10 mouse cellular contexts compared by ENCODE assay signal in the genomic region with DNA sequence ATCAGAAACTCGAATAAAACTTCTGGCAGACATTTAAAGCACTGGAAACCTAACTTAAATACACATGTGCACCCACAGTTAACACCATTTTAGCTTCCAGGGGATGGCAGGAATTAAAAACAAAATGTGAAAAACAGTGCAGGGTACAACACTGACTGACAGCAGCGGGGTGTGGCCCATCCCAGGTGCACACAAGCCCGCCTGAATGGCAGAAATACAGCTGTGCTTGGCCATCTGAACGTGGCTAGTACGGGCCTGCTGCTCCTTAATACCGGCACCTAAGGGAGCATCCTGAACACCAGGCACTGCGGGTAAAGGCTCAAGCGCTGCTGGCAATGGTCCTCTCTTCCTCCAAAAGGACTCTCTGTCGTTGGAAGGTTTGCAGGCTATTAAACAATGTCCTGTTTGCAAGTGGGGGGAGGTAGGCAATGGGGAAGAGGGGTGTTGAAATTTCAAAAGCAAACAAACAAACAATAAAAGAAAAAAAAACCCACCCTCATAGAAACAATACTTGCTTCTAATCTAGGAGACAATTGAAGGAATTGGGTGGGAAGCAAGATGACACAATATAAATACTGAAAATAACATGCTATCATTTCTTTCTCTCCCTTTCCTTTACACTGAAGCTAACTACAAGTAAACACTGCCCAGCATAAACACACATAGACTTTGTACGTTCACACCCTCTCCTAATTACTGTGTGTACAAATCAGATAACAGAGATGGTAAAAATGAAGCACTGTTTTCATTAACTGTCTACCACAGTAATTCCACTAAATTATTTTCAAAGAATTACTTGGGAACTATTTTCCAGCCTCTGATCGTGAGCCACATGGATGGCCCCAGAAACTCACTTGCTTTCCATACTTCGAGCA.
A peak's percentile ranks its signal among the peaks of the same experiment; 100 is the strongest.
DNase-seq lines count a peak whose midpoint lies in the region; ATAC-seq lines count a peak whose summit lies in the region.
"Had no signal": no experiment of that assay in that cellular context is flagged by ENCODE, and none has a peak within 500 bp of the region (broad histone marks: within the 10 kb centered on the region; RNA-seq: fewer than 3 reads in every experiment).

No protein-coding gene starts in this region.

- H3K9me3 ChIP-seq in heart, embryonic 16.5 days (replicated peaks; ENCODE audit: control insufficient read depth, low read length), result no peaks in the 10 kb centered on the region
- no peaks in the 10 kb centered on the region for H3K9me3 ChIP-seq in liver, embryonic 16.5 days (replicated peaks; ENCODE audit: control insufficient read depth, low read length)
- no peaks in the 10 kb centered on the region for H3K9me3 ChIP-seq in liver, embryonic 11.5 days (ENCODE audit: control insufficient read depth, low read length)
- H3K9me3 ChIP-seq in intestine, embryonic 16.5 days (ENCODE audit: control insufficient read depth, low read length), result no peaks in the 10 kb centered on the region
- no peaks in the 10 kb centered on the region for H3K9me3 ChIP-seq in neural tube, embryonic 15.5 days (replicated peaks)

- DNase-seq in heart, adult 9 months (ENCODE audit: low spot score in 2 of 2), result no peak
- DNase-seq in liver, embryonic 11.5 days (ENCODE audit: low spot score), result no peak
- no peak for DNase-seq in ovary, adult 18-20 months (ENCODE audit: low spot score)
- DNase-seq: cerebellum, postnatal 25 days; right cerebral cortex, postnatal 4 days; thymus, adult 18-20 months had no signal

- no peak overlapping the region for H3K4me2 ChIP-seq in heart, embryonic 16.5 days (ENCODE audit: low read depth, low read length)
- peak overlapping the region; percentile 20; the same call in 1 of the 2 replicates for H3K4me2 ChIP-seq in liver, embryonic 16.5 days (ENCODE audit: low read depth, low read length)
- no peak overlapping the region for H3K4me2 ChIP-seq in liver, embryonic 11.5 days
- H3K4me2 ChIP-seq in intestine, embryonic 16.5 days (ENCODE audit: low read depth, low read length), result peak overlapping the region; percentile 23; the same call in 1 of the 2 replicates
- H3K4me2 ChIP-seq in neural tube, embryonic 15.5 days, result no peak overlapping the region

- ATAC-seq in heart, embryonic 16.5 days (replicated peaks; ENCODE audit: extremely low read depth, insufficient read depth, low FRiP score), result no peak
- ATAC-seq in liver, embryonic 16.5 days (ENCODE audit: low read depth), result no peak; the same call in 1 of the 2 replicates
- no peak for ATAC-seq in liver, embryonic 11.5 days (replicated peaks; ENCODE audit: low FRiP score)
- ATAC-seq in intestine, embryonic 16.5 days, result peak; percentile 63; the same call in 1 of the 2 replicates
- no peak for ATAC-seq in neural tube, embryonic 15.5 days (ENCODE audit: low FRiP score)

- no peak overlapping the region for H3K4me3 ChIP-seq in heart, embryonic 16.5 days (ENCODE audit: low read length)
- H3K4me3 ChIP-seq in liver, embryonic 16.5 days (ENCODE audit: low read depth, low read length), result no peak overlapping the region
- no peak overlapping the region for H3K4me3 ChIP-seq in liver, embryonic 11.5 days (ENCODE audit: low read depth, low read length)
- H3K4me3 ChIP-seq in intestine, embryonic 16.5 days (ENCODE audit: low read length), result no peak overlapping the region
- H3K4me3 ChIP-seq in neural tube, embryonic 15.5 days (replicated peaks), result no peak overlapping the region

- 0 out of 2 replicates have a peak overlapping the region, but pooled peaks have one; percentile 7 for H3K9ac ChIP-seq in heart, embryonic 16.5 days (ENCODE audit: low read length)
- H3K9ac ChIP-seq in liver, embryonic 16.5 days (ENCODE audit: low read depth, low read length), result no peak overlapping the region
- H3K9ac ChIP-seq in liver, embryonic 11.5 days (ENCODE audit: low read depth, low read length), result no peak overlapping the region
- H3K9ac ChIP-seq in intestine, embryonic 16.5 days (ENCODE audit: low read depth, low read length), result no peak overlapping the region
- no peak overlapping the region for H3K9ac ChIP-seq in neural tube, embryonic 15.5 days (replicated peaks)

- 60% methylated on average over 12 of the region's 12 CpGs for WGBS in heart, embryonic 16.5 days
- WGBS in liver, embryonic 16.5 days (ENCODE audit: insufficient replicate concordance), result 51% methylated on average over 12 of the region's 12 CpGs
- WGBS in liver, embryonic 11.5 days, result 59% methylated on average over 12 of the region's 12 CpGs
- WGBS in intestine, embryonic 16.5 days, result 42% methylated on average over 12 of the region's 12 CpGs
- 44% methylated on average over 12 of the region's 12 CpGs for WGBS in neural tube, embryonic 15.5 days

- peaks cover 37% of the 10 kb centered on the region for H3K4me1 ChIP-seq in heart, embryonic 16.5 days (ENCODE audit: control insufficient read depth, insufficient read depth, low read length)
- peaks cover 3% of the 10 kb centered on the region for H3K4me1 ChIP-seq in liver, embryonic 16.5 days (ENCODE audit: control insufficient read depth, low read depth, low read length)
- peaks cover 16% of the 10 kb centered on the region for H3K4me1 ChIP-seq in liver, embryonic 11.5 days (replicated peaks; ENCODE audit: control insufficient read depth, insufficient read depth, low read length)
- H3K4me1 ChIP-seq in intestine, embryonic 16.5 days (ENCODE audit: control insufficient read depth, insufficient read depth, low read length), result peaks cover 36% of the 10 kb centered on the region
- peaks cover 28% of the 10 kb centered on the region for H3K4me1 ChIP-seq in neural tube, embryonic 15.5 days

- peaks cover 7% of the 10 kb centered on the region; the same call in 1 of the 2 replicates for H3K36me3 ChIP-seq in heart, embryonic 16.5 days (ENCODE audit: control insufficient read depth, insufficient read depth)
- no peaks in the 10 kb centered on the region for H3K36me3 ChIP-seq in liver, embryonic 16.5 days (ENCODE audit: control insufficient read depth, insufficient read depth)
- H3K36me3 ChIP-seq in liver, embryonic 11.5 days (ENCODE audit: control insufficient read depth, insufficient read depth, low read length), result no peaks in the 10 kb centered on the region
- H3K36me3 ChIP-seq in intestine, embryonic 16.5 days (ENCODE audit: control insufficient read depth, insufficient read depth, low read length), result no peaks in the 10 kb centered on the region
- H3K36me3 ChIP-seq in neural tube, embryonic 15.5 days, result no peaks in the 10 kb centered on the region

- no peaks in the 10 kb centered on the region for H3K27me3 ChIP-seq in heart, embryonic 16.5 days (ENCODE audit: control insufficient read depth, insufficient read depth, low read length)
- H3K27me3 ChIP-seq in liver, embryonic 16.5 days (ENCODE audit: control insufficient read depth, insufficient read depth, low read depth, low read length), result no peaks in the 10 kb centered on the region
- no peaks in the 10 kb centered on the region for H3K27me3 ChIP-seq in liver, embryonic 11.5 days (replicated peaks; ENCODE audit: control insufficient read depth, insufficient read depth, low read length)
- H3K27me3 ChIP-seq in intestine, embryonic 16.5 days (replicated peaks; ENCODE audit: control insufficient read depth, insufficient read depth, low read length), result no peaks in the 10 kb centered on the region
- H3K27me3 ChIP-seq in neural tube, embryonic 15.5 days (replicated peaks), result peaks cover 18% of the 10 kb centered on the region

- H3K27ac ChIP-seq in heart, embryonic 16.5 days (ENCODE audit: low read length), result peak overlapping the region; percentile 51; the same call in 1 of the 2 replicates
- peak overlapping the region; percentile 33 for H3K27ac ChIP-seq in liver, embryonic 16.5 days (ENCODE audit: low read length)
- H3K27ac ChIP-seq in liver, embryonic 11.5 days (ENCODE audit: low read depth, low read length), result no peak overlapping the region
- peak overlapping the region; percentile 50 for H3K27ac ChIP-seq in intestine, embryonic 16.5 days (ENCODE audit: low read length)
- 0 out of 2 replicates have a peak overlapping the region, but pooled peaks have one; percentile 28 for H3K27ac ChIP-seq in neural tube, embryonic 15.5 days (replicated peaks)

Comparison
In these comparisons a context has a peak if more than half of its experiments do, and no peak if none do; other contexts are left out.
1. H3K4me2 ChIP-seq: peak in liver, embryonic 16.5 days (single experiment) and intestine, embryonic 16.5 days (single experiment); none in heart, embryonic 16.5 days (single experiment), liver, embryonic 11.5 days (single experiment) and neural tube, embryonic 15.5 days (single experiment).